Mouse (Mus musculus): ENCODE results near the gene Gsc.

The Gsc gene

GRCm38 (mm10) chr12:104472601-104473424, at the start of gene Gsc:
Gsc (minus strand) TSS chr12:104473330.
- DNase-seq (ENCODE audit: low spot score in 2 of 2), result no peak

- DNase-seq (ENCODE audit: low spot score in 2 of 2), result no peak
These were observed 46.6 kb upstream of the Gsc start for GRCm38 (mm10) chr12:104519721-104520120.

- no peak for DNase-seq (ENCODE audit: low spot score in 2 of 2)
These were observed 34.8 kb upstream of the Gsc start for GRCm38 (mm10) chr12:104507911-104508310.

DNA sequence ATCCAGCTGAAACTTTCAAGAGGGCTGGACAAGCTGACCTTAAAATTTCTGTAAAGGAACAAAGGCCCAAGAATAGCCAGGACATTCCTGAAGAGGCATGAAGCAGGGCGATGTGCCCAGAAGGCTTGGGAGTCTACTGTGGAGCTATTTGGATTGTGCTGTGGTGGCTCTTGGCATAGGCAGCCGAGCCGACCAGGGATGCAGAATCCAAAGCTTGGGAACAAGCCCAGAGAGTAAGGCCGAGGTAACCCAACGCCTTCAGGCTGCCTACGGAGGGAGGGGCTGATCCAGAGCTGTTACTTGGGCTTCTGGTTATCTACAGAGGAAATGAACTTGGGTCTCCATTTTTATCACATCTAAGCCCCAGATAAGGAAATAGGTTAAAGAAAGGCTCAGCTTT, 18.9 kb upstream of the Gsc start:
- DNase-seq (ENCODE audit: low spot score in 2 of 2), result no peak

GRCm38 (mm10) chr12:104486205-104486604, 13.1 kb upstream of the Gsc start:
- DNase-seq (ENCODE audit: low spot score in 2 of 2), result no peak

GRCm38 (mm10) chr12:104485161-104485560, 12.0 kb upstream of the Gsc start:
- DNase-seq (ENCODE audit: low spot score in 2 of 2), result no peak

DNA sequence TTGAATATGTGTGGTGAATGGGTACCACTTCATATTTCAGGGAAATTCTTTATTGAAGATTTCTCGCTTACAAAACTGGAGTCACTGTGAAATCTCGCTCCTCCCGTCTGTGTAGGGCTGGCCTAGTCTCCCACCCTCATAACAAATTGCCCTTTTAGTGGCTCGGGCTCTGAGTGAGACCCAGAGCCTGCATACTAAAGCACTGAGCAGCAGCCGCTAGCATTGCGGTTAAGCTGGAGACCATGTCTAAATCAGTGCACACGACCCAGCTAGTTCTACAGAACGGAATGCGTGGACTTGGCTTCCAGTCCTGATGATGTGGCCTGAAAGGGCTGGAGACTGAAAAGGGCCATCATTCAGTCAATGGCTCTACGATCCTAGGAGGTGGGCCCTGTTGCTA, 7.9 kb upstream of the Gsc start:
- no peak for DNase-seq (ENCODE audit: low spot score in 2 of 2)

DNA sequence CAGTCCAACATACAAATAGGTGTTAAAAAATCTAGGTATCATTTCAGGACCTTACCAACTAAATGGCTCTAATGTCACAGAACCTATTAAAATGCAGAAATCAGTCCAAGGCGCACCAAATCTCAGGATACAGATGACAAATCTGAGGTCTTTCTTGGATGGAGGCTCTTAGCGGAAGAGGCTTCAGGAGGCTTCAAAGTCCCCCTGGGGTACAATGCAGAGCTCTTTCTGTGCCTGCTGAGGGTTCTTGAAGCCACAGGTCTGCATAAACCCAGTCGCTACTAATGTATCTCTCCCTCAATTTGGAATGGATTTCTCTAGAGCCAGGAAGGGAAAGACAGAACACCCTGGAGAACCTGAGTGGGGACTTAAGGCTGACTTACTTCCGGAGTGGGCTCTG, 5.1 kb upstream of the Gsc start:
- DNase-seq (ENCODE audit: low spot score in 2 of 2), result no peak

GRCm38 (mm10) chr12:104477501-104477900, 4.4 kb upstream of the Gsc start:
- DNase-seq (ENCODE audit: low spot score in 2 of 2), result no peak

DNA sequence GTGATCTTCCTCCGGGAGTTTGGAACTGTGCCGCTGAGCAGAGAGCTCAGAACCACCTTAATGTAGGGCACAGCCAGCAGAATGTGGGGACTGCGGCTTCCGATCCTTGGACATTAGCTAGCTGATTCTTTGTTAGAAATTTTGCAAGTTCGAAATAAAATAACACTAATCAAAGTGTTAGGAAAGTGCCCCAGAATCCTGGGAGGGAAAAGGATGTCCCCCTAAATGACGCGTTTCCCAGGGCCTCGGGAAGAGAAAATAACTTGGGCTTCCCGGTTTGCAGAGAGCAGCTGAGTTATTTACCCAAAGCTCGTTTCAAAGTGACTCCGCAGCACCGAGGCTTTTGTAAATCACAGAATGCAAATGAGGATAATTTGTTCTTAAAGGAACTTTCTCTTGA, 3.9 kb upstream of the Gsc start:
- no peak for DNase-seq (ENCODE audit: low spot score in 2 of 2)

- DNase-seq (ENCODE audit: low spot score in 2 of 2), result no peak
These were observed 2.8 kb upstream of the Gsc start for GRCm38 (mm10) chr12:104475946-104476345.

DNA sequence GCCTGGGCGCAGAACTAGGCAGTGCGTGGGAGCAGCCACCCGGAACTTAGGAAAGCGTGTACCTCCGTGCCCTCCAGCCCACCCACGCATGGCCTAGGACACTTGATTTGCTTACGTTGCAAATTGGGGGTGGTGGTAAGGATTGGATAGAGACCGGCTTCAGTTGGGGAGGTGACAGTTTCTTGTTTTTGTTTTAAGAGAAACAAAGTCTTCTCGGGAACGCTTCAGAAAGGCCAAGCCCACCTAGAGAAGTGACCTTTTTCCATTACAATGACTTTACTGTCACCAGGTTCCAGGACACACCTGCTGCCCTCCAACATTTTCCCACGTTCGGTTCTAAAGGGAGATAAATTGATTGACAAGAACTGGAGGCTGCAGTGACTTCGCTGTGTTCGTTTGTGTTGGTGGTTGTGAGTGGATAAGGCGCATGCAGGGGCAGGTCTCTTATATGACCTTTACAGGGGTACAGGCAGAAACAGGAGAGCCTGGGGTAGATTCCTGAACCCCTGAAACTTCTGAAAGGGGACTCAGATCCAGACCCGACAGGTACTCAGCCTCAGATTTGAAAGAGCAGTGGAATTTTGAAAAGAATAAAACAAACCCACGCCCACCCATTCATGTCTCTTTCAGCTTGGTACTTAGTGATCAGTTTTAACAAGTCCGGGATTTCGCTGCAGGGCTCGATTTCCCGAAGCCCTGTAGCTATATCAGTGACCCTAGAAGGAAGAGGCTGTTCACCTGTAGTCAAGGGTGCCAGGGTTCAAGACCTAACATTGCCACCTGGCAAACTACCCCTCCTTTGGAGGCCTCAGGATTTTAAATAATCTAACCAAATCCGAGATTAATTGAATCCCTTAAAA, 2.0 kb upstream of the Gsc start:
- DNase-seq (ENCODE audit: low spot score in 2 of 2), result no peak

GRCm38 (mm10) chr12:104474191-104474871, 1.2 kb upstream of the Gsc start:
- DNase-seq (ENCODE audit: low spot score in 2 of 2), result no peak

DNA sequence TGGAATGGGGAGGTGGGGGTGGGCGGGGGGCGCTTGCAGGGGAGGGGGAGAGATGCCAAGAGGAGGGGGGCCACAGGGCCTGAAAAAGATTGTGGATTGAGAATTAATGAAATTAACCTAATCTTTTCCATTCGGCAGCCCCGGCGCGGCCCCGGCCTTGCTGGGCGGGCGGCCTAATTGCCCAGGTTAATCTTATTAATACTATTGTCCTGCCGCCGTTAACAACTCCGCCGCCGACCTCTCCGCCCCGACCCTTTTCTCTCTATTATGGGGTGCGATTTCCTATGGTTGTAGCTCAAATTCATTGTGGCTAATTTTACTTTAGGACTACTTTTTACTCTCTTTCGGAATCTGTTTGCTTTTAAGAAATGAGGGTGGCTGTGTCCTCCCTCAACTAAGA, 362 bp upstream of the Gsc start:
- no peak for DNase-seq (ENCODE audit: low spot score in 2 of 2)

DNA sequence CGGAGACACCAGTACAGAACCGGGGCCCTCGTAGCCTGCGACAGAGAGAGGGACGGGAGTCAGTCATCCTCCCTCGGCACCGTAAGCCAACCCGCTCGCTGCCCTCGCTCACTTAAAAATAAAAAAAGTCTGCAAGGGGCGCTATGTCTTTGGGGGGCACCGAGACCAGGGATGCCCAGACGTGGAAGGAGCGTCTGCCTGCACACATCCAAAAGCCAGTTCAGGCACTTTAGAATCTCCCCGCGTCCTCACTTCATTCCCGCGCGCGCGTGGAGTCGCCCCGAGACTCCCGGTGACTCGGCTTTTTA, 958 bp downstream of the Gsc start:
- no peak for DNase-seq (ENCODE audit: low spot score in 2 of 2)

- no peak for DNase-seq (ENCODE audit: low spot score in 2 of 2)
These were observed 1.5 kb downstream of the Gsc start for GRCm38 (mm10) chr12:104471351-104472217.

DNA sequence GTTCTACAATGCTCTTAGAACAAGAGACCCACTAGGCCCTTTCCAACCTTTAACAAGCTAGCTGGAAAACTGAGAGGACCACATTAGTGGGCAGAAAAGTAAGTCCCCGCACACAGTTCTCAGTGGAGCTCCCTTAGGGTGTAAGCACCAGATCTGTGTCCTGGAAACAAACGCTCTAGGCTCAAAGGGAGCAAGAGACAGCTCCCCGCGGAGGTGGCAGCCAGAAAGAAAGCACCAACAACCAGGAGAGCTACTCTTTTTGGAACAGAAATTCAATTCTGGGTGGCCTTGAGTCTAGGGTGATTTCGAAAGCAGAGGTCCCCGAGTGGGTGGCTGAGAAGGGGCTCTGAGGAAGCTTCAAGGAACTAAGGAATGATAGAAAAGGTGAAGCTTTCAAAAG, 2.5 kb downstream of the Gsc start:
- no peak for DNase-seq (ENCODE audit: low spot score in 2 of 2)

- no peak for DNase-seq (ENCODE audit: low spot score in 2 of 2)
These were observed 4.3 kb downstream of the Gsc start for GRCm38 (mm10) chr12:104468783-104469182.

GRCm38 (mm10) chr12:104467372-104467771, 5.8 kb downstream of the Gsc start:
- no peak for DNase-seq (ENCODE audit: low spot score in 2 of 2)

DNA sequence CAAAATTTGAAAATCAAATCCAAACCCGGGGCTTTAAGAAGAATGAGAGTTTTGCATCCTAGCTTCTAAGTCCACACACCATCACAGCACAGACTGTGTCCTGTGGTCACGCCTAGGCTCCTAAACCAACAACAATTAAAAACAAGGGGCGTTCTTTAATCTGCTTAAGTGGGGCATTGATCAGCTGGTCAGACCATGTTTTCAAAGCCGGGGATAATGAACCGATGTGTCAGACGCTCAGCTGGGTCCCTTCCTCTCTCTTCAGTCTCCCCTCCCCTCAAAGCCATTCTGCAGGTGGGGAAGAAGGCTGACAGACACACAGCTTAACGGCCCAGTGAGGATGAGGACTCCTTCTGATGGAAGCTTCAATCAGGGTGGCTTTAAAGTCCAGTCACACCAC, 6.2 kb downstream of the Gsc start:
- DNase-seq (ENCODE audit: low spot score in 2 of 2), result no peak

DNA sequence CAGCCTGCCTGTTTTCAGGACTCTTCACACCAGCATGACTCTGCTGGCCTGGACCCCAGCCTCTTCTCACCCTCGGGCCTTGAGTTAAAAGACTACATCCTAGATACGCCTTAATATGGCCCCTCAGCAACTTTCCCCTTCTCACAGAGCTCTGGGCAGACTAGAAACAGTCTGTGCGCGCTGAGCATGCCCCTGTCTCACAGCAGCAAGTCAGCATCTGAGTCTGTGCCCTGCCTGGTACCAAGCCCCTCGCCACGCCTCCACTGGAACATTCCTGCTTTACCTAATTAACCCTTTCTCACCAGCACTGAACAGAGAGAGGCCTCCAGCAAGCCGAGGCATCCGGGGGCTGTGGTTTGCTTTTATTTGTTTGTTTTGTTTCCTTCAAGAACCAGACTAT, 11.8 kb downstream of the Gsc start:
- no peak for DNase-seq (ENCODE audit: low spot score in 2 of 2)

- no peak for DNase-seq (ENCODE audit: low spot score in 2 of 2)
These were observed 13.8 kb downstream of the Gsc start for GRCm38 (mm10) chr12:104459377-104459776.

All from natural killer cell, adult 2 months (primary cell).